Mouse (Mus musculus) erythroblast, adult 5-6 weeks (primary cell): ENCODE results near the gene Ank2. TPM values are rescaled to one million over a fixed set of nuclear protein-coding genes. Genes with fewer than 3 reads are reported as not detected.
"Not testable (repeated sequence)": the region's sequence is repeated elsewhere in the genome, so short reads cannot be mapped to it uniquely, and the experiment has no call there.

Experiments
- ATAC-seq: replicated peaks from 2 replicates; pipeline ENCODE4 v1.8.0; 2016; ENCODE audit warnings: moderate number of reproducible peaks, mild to moderate bottlenecking, moderate TSS enrichment, inconsistent platforms; ENCODE audit not compliant: poor library complexity, low FRiP score, severe bottlenecking
- total RNA-seq, 2 experiments: library from RNA; stranded (forward) in 1 of 2; stranded (reverse) in 1 of 2; fragments of 150-400 nt in 1 of 2; fragments of 200-764, 138-1000 nt in 1 of 2; gene quantifications; 2 replicates each; pipeline versions ENCODE4 v1.2.3 to v1.2.4; 2015 to 2017; ENCODE audit warnings: low replicate concordance in 2 of 2

Gene Ank2
- total RNA-seq, 2 experiments from 2014 or later: 0.34 TPM; not detected in 1

GRCm38 (mm10) chr3:127446173-127446572, 53.0 kb downstream of the Ank2 start:
- no peak for ATAC-seq

- ATAC-seq: no peak
Observed at GRCm38 (mm10) chr3:127433291-127433690, 65.9 kb downstream of the Ank2 start.

- ATAC-seq: no peak
Observed at GRCm38 (mm10) chr3:127429866-127430265, 69.3 kb downstream of the Ank2 start.

GRCm38 (mm10) chr3:127428527-127428926, 70.6 kb downstream of the Ank2 start:
- ATAC-seq: no peak

GRCm38 (mm10) chr3:127416950-127417349, 82.2 kb downstream of the Ank2 start:
- no peak for ATAC-seq

GRCm38 (mm10) chr3:127414438-127414837, 84.7 kb downstream of the Ank2 start:
- ATAC-seq: no peak

GRCm38 (mm10) chr3:127408684-127409550, 90.2 kb downstream of the Ank2 start:
- ATAC-seq: no peak

- no peak for ATAC-seq
Observed at GRCm38 (mm10) chr3:127407868-127408574, 91.1 kb downstream of the Ank2 start.

- no peak for ATAC-seq
Observed at GRCm38 (mm10) chr3:127406883-127407282, 92.3 kb downstream of the Ank2 start.

GRCm38 (mm10) chr3:127404371-127404770, 94.8 kb downstream of the Ank2 start:
- no peak for ATAC-seq

- no peak for ATAC-seq
Observed at GRCm38 (mm10) chr3:127400976-127401375, 98.2 kb downstream of the Ank2 start.

- ATAC-seq: not testable (repeated sequence)
Observed at GRCm38 (mm10) chr3:127400468-127400867, 98.7 kb downstream of the Ank2 start.

GRCm38 (mm10) chr3:127397774-127398173, 101.4 kb downstream of the Ank2 start:
- ATAC-seq: no peak

GRCm38 (mm10) chr3:127395202-127395601, 103.9 kb downstream of the Ank2 start:
- no peak for ATAC-seq

- ATAC-seq: no peak
Observed at GRCm38 (mm10) chr3:127387016-127387517, 112.1 kb downstream of the Ank2 start.

GRCm38 (mm10) chr3:127383231-127383630, 115.9 kb downstream of the Ank2 start:
- ATAC-seq: no peak

- ATAC-seq: no peak
Observed at GRCm38 (mm10) chr3:127376901-127377460, 122.2 kb downstream of the Ank2 start.

- ATAC-seq: no peak
Observed at GRCm38 (mm10) chr3:127375956-127376660, 123.0 kb downstream of the Ank2 start.

GRCm38 (mm10) chr3:127374190-127374710, 124.9 kb downstream of the Ank2 start:
- ATAC-seq: no peak

- ATAC-seq: no peak
Observed at GRCm38 (mm10) chr3:127371774-127372173, 127.4 kb downstream of the Ank2 start.
